Mouse (Mus musculus): Measurements from ENCODE around the gene Fign. TPM values are rescaled to one million over a fixed set of nuclear protein-coding genes. Genes with fewer than 3 reads are reported as not detected.

Gene Fign
- polyA plus RNA-seq, 1 experiment from 2014 or later, result 14.5 TPM

DNA sequence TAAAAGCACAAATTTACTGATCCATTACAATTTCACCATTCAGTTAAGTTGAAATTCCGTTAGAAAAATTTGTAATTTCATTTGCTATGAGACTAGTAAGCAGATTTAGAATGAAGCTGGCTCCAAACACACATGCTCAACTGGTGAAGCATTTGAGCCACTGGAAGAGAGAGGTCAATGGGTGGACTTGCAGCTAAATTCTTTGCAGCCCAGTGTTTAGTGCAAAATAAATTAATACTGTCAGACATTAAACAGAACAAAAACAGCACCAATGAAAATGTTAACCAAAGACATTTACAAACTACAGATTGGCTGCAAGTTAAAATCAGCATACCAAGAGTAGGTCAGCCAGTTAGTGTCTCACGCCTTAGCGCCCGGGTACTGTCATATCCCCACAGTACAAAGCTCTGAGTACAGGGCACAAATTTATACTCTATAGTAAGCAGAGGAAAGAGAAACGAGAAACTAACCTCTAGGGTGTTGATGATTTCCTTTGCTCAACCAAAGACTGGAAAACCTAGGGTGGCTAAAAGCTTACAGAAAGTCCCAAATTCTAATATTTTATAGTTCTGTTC is 13.9 kb downstream of the Fign start:
- ATAC-seq (ENCODE audit: low FRiP score), result no peak
- H3K4me1 ChIP-seq, result peaks cover 22% of the 10 kb centered on the region

GRCm38 (mm10) chr2:64079765-64080164 is 18.1 kb downstream of the Fign start:
- Histone ChIP-seq H3K4me1 (peaks cover 51% of the 10 kb centered on the region), H3K9ac (no peak overlapping the region; the same call in 1 of the 2 replicates), H3K4me2 (replicated peaks) (peak overlapping the region; percentile 15; the same call in 1 of the 2 replicates)

More for the DNA sequence above, 13.9 kb downstream of the Fign start:
- Histone ChIP-seq H3K4me2 (replicated peaks) (no peak overlapping the region), H3K4me3 (no peak overlapping the region), H3K27me3 (no peaks in the 10 kb centered on the region), H3K36me3 (no peaks in the 10 kb centered on the region), H3K27ac (no peak overlapping the region), H3K9ac (no peak overlapping the region), H3K9me3 (replicated peaks) (no peaks in the 10 kb centered on the region)
- WGBS, result 78% methylated on average over 5 of the region's 5 CpGs

DNA sequence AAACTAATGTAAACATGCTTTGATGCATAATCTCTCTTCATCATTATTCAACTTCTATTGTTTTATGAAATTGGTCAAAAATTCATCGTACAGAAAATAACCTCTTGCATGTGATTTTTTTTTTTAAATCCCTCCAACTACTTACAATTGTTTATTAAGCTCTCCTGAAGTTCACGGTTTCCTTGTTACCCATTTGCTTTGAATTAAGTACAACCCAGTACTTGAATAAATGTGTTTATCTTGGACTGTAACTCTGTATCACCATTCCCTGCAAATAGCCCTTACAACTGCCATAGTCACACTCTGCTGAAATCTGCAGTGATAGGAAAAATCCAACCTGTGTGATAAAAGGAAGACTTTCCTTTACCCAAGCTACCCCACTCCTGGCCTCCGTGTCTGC is 19.3 kb downstream of the Fign start:
- no peak overlapping the region for H3K4me3 ChIP-seq
- H3K9ac ChIP-seq, result no peak overlapping the region
- no peaks in the 10 kb centered on the region for H3K9me3 ChIP-seq (replicated peaks)
- no peak overlapping the region for H3K4me2 ChIP-seq (replicated peaks)
- H3K4me1 ChIP-seq, result peaks cover 59% of the 10 kb centered on the region
- ATAC-seq (ENCODE audit: low FRiP score), result no peak
- no peaks in the 10 kb centered on the region for H3K36me3 ChIP-seq
- H3K27ac ChIP-seq, result no peak overlapping the region
- WGBS, result 72% methylated on average over 3 of the region's 3 CpGs
- no peaks in the 10 kb centered on the region for H3K27me3 ChIP-seq

More at GRCm38 (mm10) chr2:64079765-64080164, 18.1 kb downstream of the Fign start:
- Histone ChIP-seq H3K27ac (peak overlapping the region; percentile 76), H3K36me3 (no peaks in the 10 kb centered on the region), H3K27me3 (no peaks in the 10 kb centered on the region), H3K9me3 (replicated peaks) (no peaks in the 10 kb centered on the region), H3K4me3 (no peak overlapping the region)
- WGBS, result 2% methylated on average over 4 of the region's 4 CpGs
- ATAC-seq (ENCODE audit: low FRiP score), result peak; percentile 84

DNA sequence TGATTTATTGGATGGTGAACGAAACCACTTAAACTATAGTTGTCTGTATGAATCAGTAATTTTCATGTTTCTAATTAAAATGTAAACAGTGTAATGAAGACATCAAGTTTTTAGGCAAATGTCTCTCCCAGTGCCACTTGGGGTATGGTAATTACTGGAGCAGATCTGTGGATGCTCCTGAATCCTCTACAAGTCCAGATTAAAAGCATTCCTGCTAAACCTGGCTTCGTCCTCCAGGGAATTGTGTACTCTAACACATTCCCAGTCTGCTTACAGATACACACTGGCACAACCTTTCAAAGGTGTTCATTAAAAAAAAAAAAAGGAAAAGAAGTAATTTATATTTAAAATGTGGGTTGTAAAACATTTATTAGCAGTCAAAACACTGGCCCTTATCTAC is 20.0 kb downstream of the Fign start:
- 80% methylated on average over 2 of the region's 2 CpGs for WGBS
- no peak overlapping the region for H3K4me2 ChIP-seq (replicated peaks)
- no peaks in the 10 kb centered on the region for H3K27me3 ChIP-seq
- H3K27ac ChIP-seq, result no peak overlapping the region
- H3K4me1 ChIP-seq, result peaks cover 62% of the 10 kb centered on the region
- H3K36me3 ChIP-seq, result no peaks in the 10 kb centered on the region
- no peak overlapping the region for H3K9ac ChIP-seq
- H3K9me3 ChIP-seq (replicated peaks), result no peaks in the 10 kb centered on the region
- ATAC-seq (ENCODE audit: low FRiP score), result no peak
- H3K4me3 ChIP-seq, result no peak overlapping the region

GRCm38 (mm10) chr2:64075873-64076272 is 22.0 kb downstream of the Fign start:
- no peak for ATAC-seq (ENCODE audit: low FRiP score)
- WGBS, result 58% methylated on average over 6 of the region's 6 CpGs
- H3K27me3 ChIP-seq, result no peaks in the 10 kb centered on the region
- peaks cover 58% of the 10 kb centered on the region for H3K4me1 ChIP-seq
- no peak overlapping the region for H3K9ac ChIP-seq
- no peaks in the 10 kb centered on the region for H3K9me3 ChIP-seq (replicated peaks)
- no peak overlapping the region; the same call in 1 of the 2 replicates for H3K27ac ChIP-seq
- 0 out of 2 replicates have a peak overlapping the region, but pooled peaks have one; percentile 13 for H3K4me2 ChIP-seq (replicated peaks)
- no peaks in the 10 kb centered on the region for H3K36me3 ChIP-seq
- no peak overlapping the region for H3K4me3 ChIP-seq

DNA sequence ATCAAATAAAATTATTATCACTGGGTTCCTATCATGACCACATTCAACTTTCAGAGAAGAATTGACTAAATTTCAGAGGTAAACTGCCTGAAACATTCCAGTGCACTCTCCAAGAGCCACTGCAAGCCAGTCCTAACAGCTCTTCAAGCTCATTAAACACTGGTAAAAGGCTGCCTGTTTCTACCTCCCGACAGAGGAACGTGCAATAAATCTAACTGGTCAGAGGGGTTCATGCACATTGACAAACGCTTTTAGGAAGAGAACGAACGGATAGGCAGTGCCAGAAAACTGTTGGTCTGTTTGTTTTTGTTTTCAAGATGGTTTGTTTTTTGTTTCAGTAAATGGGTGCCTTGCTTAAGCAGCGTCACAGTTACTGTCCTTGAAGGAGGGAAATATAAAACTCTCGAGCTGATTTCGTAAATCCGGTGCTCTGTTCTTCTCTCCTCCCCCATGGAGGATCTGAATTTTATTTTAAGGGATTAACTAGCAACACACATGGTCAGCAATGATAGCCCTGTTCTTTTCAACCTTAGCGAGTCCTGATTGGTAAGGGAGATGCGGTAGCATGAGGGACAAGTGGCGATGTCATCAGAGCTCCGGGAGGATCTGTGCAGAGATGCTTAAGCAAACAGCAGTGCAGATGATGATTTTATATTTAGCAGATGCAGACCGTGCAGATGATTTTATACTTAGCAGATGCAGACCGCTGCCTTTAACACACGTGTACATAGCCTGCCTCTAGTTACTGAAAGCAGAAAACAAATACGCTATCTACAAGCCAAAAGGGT is 23.0 kb downstream of the Fign start:
- no peak overlapping the region for H3K27ac ChIP-seq
- no peaks in the 10 kb centered on the region for H3K36me3 ChIP-seq
- H3K27me3 ChIP-seq, result no peaks in the 10 kb centered on the region
- WGBS, result 41% methylated on average over 17 of the region's 17 CpGs
- no peak overlapping the region for H3K4me3 ChIP-seq
- ATAC-seq (ENCODE audit: low FRiP score), result no peak
- no peaks in the 10 kb centered on the region for H3K9me3 ChIP-seq (replicated peaks)
- H3K4me2 ChIP-seq (replicated peaks), result peak overlapping the region; percentile 27
- peaks cover 51% of the 10 kb centered on the region for H3K4me1 ChIP-seq
- H3K9ac ChIP-seq, result no peak overlapping the region

DNA sequence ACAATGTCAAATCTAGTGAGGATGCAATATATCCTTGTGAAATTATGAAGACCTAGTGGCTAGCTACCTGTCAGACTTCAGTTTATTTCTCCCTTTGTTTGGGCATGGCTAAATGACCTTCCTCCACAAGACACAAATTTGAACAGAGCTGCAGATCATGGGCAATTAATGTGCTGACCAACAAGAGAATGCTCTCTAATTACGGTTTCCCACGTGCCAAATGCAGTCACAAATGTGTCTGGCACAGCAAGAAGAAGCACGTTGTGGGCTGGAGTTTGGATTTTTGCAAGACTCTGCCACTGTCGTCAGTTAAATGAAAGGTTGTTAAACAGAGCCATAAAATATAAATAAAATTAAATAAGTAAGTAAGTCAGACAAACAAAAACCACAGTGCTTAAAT is 25.7 kb downstream of the Fign start:
- no peak overlapping the region for H3K4me2 ChIP-seq (replicated peaks)
- no peak overlapping the region for H3K4me3 ChIP-seq
- H3K9me3 ChIP-seq (replicated peaks), result no peaks in the 10 kb centered on the region
- H3K27ac ChIP-seq, result no peak overlapping the region
- no peaks in the 10 kb centered on the region for H3K27me3 ChIP-seq
- no peak overlapping the region for H3K9ac ChIP-seq
- no peak for ATAC-seq (ENCODE audit: low FRiP score)
- peaks cover 35% of the 10 kb centered on the region for H3K4me1 ChIP-seq
- 71% methylated on average over 4 of the region's 4 CpGs for WGBS
- no peaks in the 10 kb centered on the region for H3K36me3 ChIP-seq

- Histone ChIP-seq H3K27ac (no peak overlapping the region), H3K4me3 (no peak overlapping the region), H3K27me3 (no peaks in the 10 kb centered on the region), H3K9me3 (replicated peaks) (no peaks in the 10 kb centered on the region), H3K4me1 (peaks cover 17% of the 10 kb centered on the region), H3K36me3 (no peaks in the 10 kb centered on the region), H3K4me2 (replicated peaks) (no peak overlapping the region), H3K9ac (no peak overlapping the region)
- ATAC-seq (ENCODE audit: low FRiP score), result no peak
- WGBS, result 90% methylated on average over 10 of the region's 10 CpGs
These were observed 27.7 kb downstream of the Fign start for GRCm38 (mm10) chr2:64069950-64070695.

DNA sequence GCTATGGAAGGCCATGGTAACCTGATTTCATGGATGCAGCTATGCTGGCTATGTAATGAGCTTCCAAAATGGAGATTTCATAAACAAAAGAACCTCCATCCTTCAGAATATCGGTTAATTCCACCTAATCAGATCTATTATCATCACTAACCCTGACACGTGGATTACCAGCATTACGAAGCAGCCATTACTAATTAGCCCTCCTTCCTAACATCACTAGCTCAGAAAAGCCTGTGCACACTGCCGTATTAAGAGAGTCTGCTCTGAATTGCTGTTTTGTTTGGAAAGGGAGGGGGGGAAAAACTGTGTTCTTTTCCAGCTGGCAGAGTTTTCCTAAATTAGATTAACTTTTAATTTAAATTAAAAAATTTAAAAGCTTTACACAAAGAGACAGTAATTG is 32.3 kb downstream of the Fign start:
- Histone ChIP-seq H3K9ac (no peak overlapping the region), H3K4me1 (no peaks in the 10 kb centered on the region), H3K27me3 (no peaks in the 10 kb centered on the region), H3K4me2 (replicated peaks) (no peak overlapping the region), H3K9me3 (replicated peaks) (no peaks in the 10 kb centered on the region), H3K27ac (no peak overlapping the region), H3K4me3 (no peak overlapping the region), H3K36me3 (no peaks in the 10 kb centered on the region)
- no peak for ATAC-seq (ENCODE audit: low FRiP score)
- WGBS, result 68% methylated on average over 4 of the region's 4 CpGs

- WGBS, result 88% methylated on average over 5 of the region's 5 CpGs
- no peak overlapping the region for H3K27ac ChIP-seq
- ATAC-seq (ENCODE audit: low FRiP score), result no peak
These were observed 38.4 kb downstream of the Fign start for GRCm38 (mm10) chr2:64059477-64059876.

DNA sequence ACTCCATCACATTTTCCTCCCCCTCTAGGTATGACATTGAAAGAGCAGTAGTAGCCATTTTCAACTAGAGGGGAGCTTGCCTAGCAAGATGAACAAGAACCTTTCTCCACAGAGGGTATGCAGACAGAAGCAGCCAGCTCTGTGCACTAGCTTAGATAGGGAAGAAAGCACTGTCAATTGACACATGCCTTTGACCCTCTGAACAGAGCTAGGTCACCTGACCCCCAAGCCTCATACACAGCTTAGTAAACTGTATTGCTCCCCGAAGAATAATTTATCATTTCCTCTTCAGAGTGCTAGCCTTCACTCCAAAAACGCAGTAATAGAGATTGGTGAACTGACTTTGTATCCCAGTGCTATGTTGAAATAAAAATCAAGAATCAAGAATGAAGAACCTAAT is 49.7 kb downstream of the Fign start:
- ATAC-seq (ENCODE audit: low FRiP score), result no peak
- H3K36me3 ChIP-seq, result no peaks in the 10 kb centered on the region
- no peak overlapping the region for H3K4me2 ChIP-seq (replicated peaks)
- 75% methylated on average over 2 of the region's 2 CpGs for WGBS
- H3K4me1 ChIP-seq, result no peaks in the 10 kb centered on the region
- no peaks in the 10 kb centered on the region for H3K9me3 ChIP-seq (replicated peaks)
- H3K9ac ChIP-seq, result no peak overlapping the region
- H3K4me3 ChIP-seq, result no peak overlapping the region
- no peaks in the 10 kb centered on the region for H3K27me3 ChIP-seq
- no peak overlapping the region for H3K27ac ChIP-seq

More at GRCm38 (mm10) chr2:64059477-64059876, 38.4 kb downstream of the Fign start:
- Histone ChIP-seq H3K36me3 (no peaks in the 10 kb centered on the region), H3K27me3 (no peaks in the 10 kb centered on the region), H3K9me3 (replicated peaks) (no peaks in the 10 kb centered on the region), H3K4me3 (no peak overlapping the region), H3K4me2 (replicated peaks) (no peak overlapping the region), H3K4me1 (no peaks in the 10 kb centered on the region), H3K9ac (no peak overlapping the region)

DNA sequence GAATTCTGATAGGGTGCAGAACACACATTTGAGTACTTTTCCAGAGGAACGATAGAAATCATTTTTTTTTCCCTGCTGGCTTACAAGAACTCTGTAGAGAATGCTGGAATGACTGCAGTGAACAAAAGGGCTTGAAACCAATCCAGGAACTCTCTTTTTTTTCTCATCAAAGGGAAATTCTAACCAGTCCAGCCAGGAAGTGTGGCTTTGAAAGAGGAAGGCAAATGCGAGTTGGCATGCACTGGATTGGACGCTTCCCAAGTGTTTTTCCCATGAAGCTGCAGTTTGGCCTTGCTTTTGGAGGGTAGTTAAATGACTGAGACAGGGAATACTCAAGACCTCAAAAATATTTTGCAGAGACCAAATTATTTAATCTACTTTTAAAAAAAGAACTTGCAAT is 54.7 kb downstream of the Fign start:
- 59% methylated on average over 3 of the region's 3 CpGs for WGBS
- H3K9ac ChIP-seq, result no peak overlapping the region
- H3K4me3 ChIP-seq, result no peak overlapping the region
- H3K27ac ChIP-seq, result no peak overlapping the region
- no peaks in the 10 kb centered on the region for H3K4me1 ChIP-seq
- H3K36me3 ChIP-seq, result no peaks in the 10 kb centered on the region
- no peak overlapping the region for H3K4me2 ChIP-seq (replicated peaks)
- no peaks in the 10 kb centered on the region for H3K9me3 ChIP-seq (replicated peaks)
- no peaks in the 10 kb centered on the region for H3K27me3 ChIP-seq
- no peak for ATAC-seq (ENCODE audit: low FRiP score)

Data from hindbrain, embryonic 12.5 days (tissue).